Mouse (Mus musculus) urinary bladder, postnatal 4 days (tissue): ENCODE results near the gene Zfhx3.

Experiments
- DNase-seq, 2 experiments: peaks; one replicate each; pipeline ENCODE4 v3.0.0; 2021 to 2022; ENCODE audit warnings: low spot score in 2 of 2

The Zfhx3 gene

GRCm38 (mm10) chr8:108089632-108090031, 147.2 kb downstream of the Zfhx3 start:
- DNase-seq = no peak

- no peak for DNase-seq
Observed at GRCm38 (mm10) chr8:108098598-108098997, 156.2 kb downstream of the Zfhx3 start.

- DNase-seq = no peak
Observed at GRCm38 (mm10) chr8:108101131-108101530, 158.7 kb downstream of the Zfhx3 start.

GRCm38 (mm10) chr8:108101978-108102865, 159.8 kb downstream of the Zfhx3 start:
- DNase-seq = no peak

GRCm38 (mm10) chr8:108104471-108105098, 162.1 kb downstream of the Zfhx3 start:
- no peak for DNase-seq

- no peak for DNase-seq
Observed at GRCm38 (mm10) chr8:108125053-108125452, 182.6 kb downstream of the Zfhx3 start.

GRCm38 (mm10) chr8:108125491-108125890, 183.0 kb downstream of the Zfhx3 start:
- no peak for DNase-seq

GRCm38 (mm10) chr8:108146536-108146935, 204.1 kb downstream of the Zfhx3 start:
- DNase-seq = no peak

- no peak for DNase-seq
Observed at GRCm38 (mm10) chr8:108148599-108149249, 206.3 kb downstream of the Zfhx3 start.

- DNase-seq = no peak
Observed at GRCm38 (mm10) chr8:108170804-108171203, 228.4 kb downstream of the Zfhx3 start.

GRCm38 (mm10) chr8:108183296-108183695, 240.9 kb downstream of the Zfhx3 start:
- DNase-seq = no peak

GRCm38 (mm10) chr8:108183948-108184347, 241.5 kb downstream of the Zfhx3 start:
- no peak for DNase-seq

GRCm38 (mm10) chr8:108186289-108186688, 243.8 kb downstream of the Zfhx3 start:
- DNase-seq = no peak

GRCm38 (mm10) chr8:108188044-108188443, 245.6 kb downstream of the Zfhx3 start:
- DNase-seq = no peak

- DNase-seq = no peak
Observed at GRCm38 (mm10) chr8:108194571-108194970, 252.1 kb downstream of the Zfhx3 start.

GRCm38 (mm10) chr8:108215026-108215425, 272.6 kb downstream of the Zfhx3 start:
- no peak for DNase-seq

- DNase-seq = no peak
Observed at GRCm38 (mm10) chr8:108218171-108218840, 275.9 kb downstream of the Zfhx3 start.

- no peak for DNase-seq
Observed at GRCm38 (mm10) chr8:108220511-108220910, 278.1 kb downstream of the Zfhx3 start.

- no peak for DNase-seq
Observed at GRCm38 (mm10) chr8:108222091-108222490, 279.6 kb downstream of the Zfhx3 start.

GRCm38 (mm10) chr8:108232326-108232725, 289.9 kb downstream of the Zfhx3 start:
- DNase-seq = no peak

GRCm38 (mm10) chr8:108234481-108234880, 292.0 kb downstream of the Zfhx3 start:
- no peak for DNase-seq

GRCm38 (mm10) chr8:108236715-108237114, 294.3 kb downstream of the Zfhx3 start:
- no peak for DNase-seq
